ENCODE assay signal across 15 mouse cellular contexts in genomic region chr7:28353267-28353666, GRCm38 (mm10). TPM values are rescaled to one million over a fixed set of nuclear protein-coding genes. Genes with fewer than 3 reads are reported as not detected.
DNase-seq lines count a peak whose midpoint lies in the region; ATAC-seq and TF ChIP-seq lines count a peak whose summit lies in the region.
"Had no signal": no experiment of that assay in that cellular context is flagged by ENCODE, and none has a peak within 500 bp of the region (broad histone marks: within the 10 kb centered on the region; RNA-seq: fewer than 3 reads in every experiment).

No protein-coding gene starts in this region.

- no peaks in the 10 kb centered on the region for H3K9me3 ChIP-seq in heart, embryonic 12.5 days (replicated peaks)
- H3K9me3 ChIP-seq in lung, embryonic 14.5 days (ENCODE audit: low read depth, low read length) = no peaks in the 10 kb centered on the region
- no peaks in the 10 kb centered on the region for H3K9me3 ChIP-seq in ES-Bruce4 (replicated peaks; ENCODE audit: control insufficient read depth, insufficient read depth, low read length, poor library complexity, severe bottlenecking)
- no peaks in the 10 kb centered on the region for H3K9me3 ChIP-seq in liver, embryonic 13.5 days (replicated peaks)
- no peaks in the 10 kb centered on the region for H3K9me3 ChIP-seq in limb, embryonic 10.5 days (replicated peaks)
- H3K9me3 ChIP-seq: embryonic facial prominence, embryonic 13.5 days; forebrain, embryonic 15.5 days; limb, embryonic 15.5 days; midbrain, embryonic 10.5 days had no signal

- no peak overlapping the region for H3K4me2 ChIP-seq in heart, embryonic 12.5 days
- H3K4me2 ChIP-seq in lung, embryonic 14.5 days = no peak overlapping the region
- H3K4me2 ChIP-seq in liver, embryonic 13.5 days = peak overlapping the region; percentile 10; the same call in 1 of the 2 replicates
- H3K4me2 ChIP-seq: embryonic facial prominence, embryonic 13.5 days; forebrain, embryonic 15.5 days; limb, embryonic 15.5 days had no signal

- peaks cover 12% of the 10 kb centered on the region for H3K4me1 ChIP-seq in heart, adult 2 months (ENCODE audit: control insufficient read depth, insufficient read depth, low read length)
- peaks cover 39% of the 10 kb centered on the region for H3K4me1 ChIP-seq in heart, embryonic 12.5 days (replicated peaks)
- H3K4me1 ChIP-seq in lung, embryonic 14.5 days (ENCODE audit: insufficient read depth) = peaks cover 18% of the 10 kb centered on the region
- H3K4me1 ChIP-seq in ES-Bruce4 (ENCODE audit: control insufficient read depth, insufficient read depth, low read length) = peaks cover 3% of the 10 kb centered on the region
- H3K4me1 ChIP-seq in liver, embryonic 13.5 days (replicated peaks) = peaks cover 63% of the 10 kb centered on the region
- peaks cover 43% of the 10 kb centered on the region for H3K4me1 ChIP-seq in limb, embryonic 10.5 days

- no peak for TF ChIP-seq EP300 in heart, adult 2 months (IDR thresholded peaks at IDR 0.05; ENCODE audit: insufficient read depth, low read depth, low read length)
- no peak for TF ChIP-seq EP300 in ES-Bruce4 (IDR thresholded peaks at IDR 0.05; ENCODE audit: insufficient read depth, low read depth, low read length)

- H3K79me2 ChIP-seq in heart, adult 2 months (replicated peaks; ENCODE audit: control insufficient read depth, insufficient read depth, low read length) = 0 out of 2 replicates have a peak, but pooled peaks cover 3% of the 10 kb centered on the region

- H3K27me3 ChIP-seq in heart, adult 2 months (ENCODE audit: control insufficient read depth, insufficient read depth, low read length) = no peaks in the 10 kb centered on the region
- H3K27me3 ChIP-seq in heart, embryonic 12.5 days (replicated peaks) = no peaks in the 10 kb centered on the region
- H3K27me3 ChIP-seq in lung, embryonic 14.5 days (ENCODE audit: insufficient read depth, low read length) = no peaks in the 10 kb centered on the region
- H3K27me3 ChIP-seq in ES-Bruce4 (ENCODE audit: control insufficient read depth, insufficient read depth, low read length, poor library complexity, severe bottlenecking) = no peaks in the 10 kb centered on the region
- H3K27me3 ChIP-seq in liver, embryonic 13.5 days = no peaks in the 10 kb centered on the region
- no peaks in the 10 kb centered on the region for H3K27me3 ChIP-seq in limb, embryonic 10.5 days (ENCODE audit: low read depth, poor library complexity, severe bottlenecking)
- H3K27me3 ChIP-seq: embryonic facial prominence, embryonic 13.5 days; forebrain, embryonic 15.5 days; limb, embryonic 15.5 days had no signal

- no peak for ATAC-seq in heart, embryonic 12.5 days (ENCODE audit: insufficient number of reproducible peaks, low FRiP score)
- no peak for ATAC-seq in lung, embryonic 14.5 days (ENCODE audit: insufficient read depth)
- ATAC-seq in liver, embryonic 13.5 days (ENCODE audit: low read depth) = no peak
- ATAC-seq: forebrain, embryonic 15.5 days; hindbrain, embryonic 16.5 days had no signal

- H3K4me3 ChIP-seq in heart, adult 2 months = no peak overlapping the region
- H3K4me3 ChIP-seq in heart, embryonic 12.5 days = no peak overlapping the region
- H3K4me3 ChIP-seq in lung, embryonic 14.5 days (ENCODE audit: low read depth, low read length) = no peak overlapping the region
- H3K4me3 ChIP-seq in ES-Bruce4 (ENCODE audit: low read depth, low read length) = no peak overlapping the region
- no peak overlapping the region for H3K4me3 ChIP-seq in liver, embryonic 13.5 days (replicated peaks)
- no peak overlapping the region for H3K4me3 ChIP-seq in limb, embryonic 10.5 days
- H3K4me3 ChIP-seq: embryonic facial prominence, embryonic 13.5 days; forebrain, embryonic 15.5 days; limb, embryonic 15.5 days; midbrain, embryonic 10.5 days had no signal

- TF ChIP-seq POLR2A in heart, adult 2 months (IDR thresholded peaks at IDR 0.05; ENCODE audit: insufficient read depth, low read depth, low read length) = no peak
- no peak for TF ChIP-seq POLR2A in ES-Bruce4 (IDR thresholded peaks at IDR 0.05; ENCODE audit: insufficient read depth, low read length)

- 78% methylated on average over 2 of the region's 2 CpGs for WGBS in heart, adult 2 months
- 96% methylated on average over 2 of the region's 2 CpGs for WGBS in heart, embryonic 12.5 days
- WGBS in lung, embryonic 14.5 days = 85% methylated on average over 2 of the region's 2 CpGs
- WGBS in liver, embryonic 13.5 days (ENCODE audit: insufficient replicate concordance) = 96% methylated on average over 2 of the region's 2 CpGs
- 100% methylated on average over 2 of the region's 2 CpGs for WGBS in limb, embryonic 10.5 days

- H3K27ac ChIP-seq in heart, adult 2 months = no peak overlapping the region
- no peak overlapping the region for H3K27ac ChIP-seq in heart, embryonic 12.5 days (ENCODE audit: poor library complexity, severe bottlenecking)
- no peak overlapping the region for H3K27ac ChIP-seq in lung, embryonic 14.5 days (ENCODE audit: low read depth)
- H3K27ac ChIP-seq in ES-Bruce4 (ENCODE audit: insufficient read depth, low read length) = peak overlapping the region; percentile 28; the same call in 1 of the 2 replicates
- H3K27ac ChIP-seq in liver, embryonic 13.5 days = peak overlapping the region; percentile 54
- H3K27ac ChIP-seq in limb, embryonic 10.5 days = no peak overlapping the region
- H3K27ac ChIP-seq: embryonic facial prominence, embryonic 13.5 days; forebrain, embryonic 15.5 days; limb, embryonic 15.5 days; midbrain, embryonic 10.5 days had no signal

- no peak for DNase-seq in heart, adult 2 months
- no peak for DNase-seq in lung, embryonic 14.5 days
- DNase-seq in lung, postnatal 14 days = no peak
- DNase-seq in liver, embryonic 13.5 days = no peak
- no peak for DNase-seq in ovary, adult 18-20 months (ENCODE audit: low spot score)
- no peak for DNase-seq in limb, embryonic 10.5 days (ENCODE audit: low spot score)
- DNase-seq: adrenal gland, postnatal 14 days; gastrocnemius, postnatal 10 days had no signal

- 0 out of 2 replicates have a peak, but pooled peaks have one; percentile 23 for TF ChIP-seq CTCF in heart, adult 2 months (IDR thresholded peaks at IDR 0.05)
- peak; percentile 16; the same call in 1 of the 2 replicates for TF ChIP-seq CTCF in lung, embryonic 14.5 days (IDR thresholded peaks at IDR 0.05; ENCODE audit: low read depth)
- no peak for TF ChIP-seq CTCF in ES-Bruce4 (IDR thresholded peaks at IDR 0.05; ENCODE audit: low read depth, low read length)

- no peak overlapping the region for H3K9ac ChIP-seq in heart, adult 2 months (ENCODE audit: low read depth, low read length)
- H3K9ac ChIP-seq in heart, embryonic 12.5 days = no peak overlapping the region
- no peak overlapping the region for H3K9ac ChIP-seq in lung, embryonic 14.5 days
- peak overlapping the region; percentile 22; the same call in 1 of the 2 replicates for H3K9ac ChIP-seq in ES-Bruce4 (ENCODE audit: low read depth, poor library complexity, severe bottlenecking)
- no peak overlapping the region for H3K9ac ChIP-seq in liver, embryonic 13.5 days
- H3K9ac ChIP-seq: embryonic facial prominence, embryonic 13.5 days; forebrain, embryonic 15.5 days; limb, embryonic 15.5 days had no signal

- H3K36me3 ChIP-seq in heart, adult 2 months (ENCODE audit: control insufficient read depth, insufficient read depth, low read length) = peaks cover 5% of the 10 kb centered on the region; the same call in 1 of the 2 replicates
- H3K36me3 ChIP-seq in heart, embryonic 12.5 days = peaks cover 33% of the 10 kb centered on the region
- peaks cover 37% of the 10 kb centered on the region for H3K36me3 ChIP-seq in lung, embryonic 14.5 days (ENCODE audit: insufficient read depth)
- H3K36me3 ChIP-seq in ES-Bruce4 (ENCODE audit: control insufficient read depth, insufficient read depth, low read length, poor library complexity, severe bottlenecking) = peaks cover 32% of the 10 kb centered on the region
- H3K36me3 ChIP-seq in liver, embryonic 13.5 days = peaks cover 39% of the 10 kb centered on the region
- peaks cover 47% of the 10 kb centered on the region for H3K36me3 ChIP-seq in limb, embryonic 10.5 days

- intact Hi-C loops in heart, adult 2 months (cut with DNase I) = no loop called here

RNA-seq across cellular contexts. Expression of gene Rps16, which starts 2.8 kb away (rescaled TPM):
- total RNA-seq in heart, adult 2 months (2021) = 100 to 1,000 TPM; 496 to 556 TPM
- 312 and 411 TPM in 2 replicates for polyA plus RNA-seq in heart, adult 2 months (2012; rRNA removed)
- polyA plus RNA-seq in heart, embryonic 12.5 days (2016; fragmentation: Nextera tagmentation; extraction: Ambion mirVana) = 629 and 630 TPM in 2 replicates
- polyA plus RNA-seq in lung, embryonic 14.5 days (2014; fragmentation: Nextera tagmentation; extraction: Ambion mirVana) = 1,310 and 1,324 TPM in 2 replicates
- 1,972 and 2,086 TPM in 2 replicates for polyA plus RNA-seq in ES-Bruce4 (2011; ENCODE audit: insufficient read depth, insufficient read length, low read depth, missing spikeins)
- polyA plus RNA-seq in liver, embryonic 13.5 days (2015; fragmentation: Nextera tagmentation; extraction: Ambion mirVana) = 937 and 964 TPM in 2 replicates
- 972 and 1,174 TPM in 2 replicates for polyA plus RNA-seq in limb, embryonic 10.5 days (2016; fragmentation: Nextera tagmentation; extraction: Ambion mirVana)

RNA-seq across cellular contexts. Expression of gene Supt5, which starts 14.7 kb away (rescaled TPM):
- 10 to 100 TPM; 52.5 to 59.9 TPM for total RNA-seq in heart, adult 2 months (2021)
- polyA plus RNA-seq in heart, adult 2 months (2012; rRNA removed) = 64.3 and 72.4 TPM in 2 replicates
- polyA plus RNA-seq in heart, embryonic 12.5 days (2016; fragmentation: Nextera tagmentation; extraction: Ambion mirVana) = 73.4 and 76.7 TPM in 2 replicates
- 73.5 and 77.5 TPM in 2 replicates for polyA plus RNA-seq in lung, embryonic 14.5 days (2014; fragmentation: Nextera tagmentation; extraction: Ambion mirVana)
- polyA plus RNA-seq in ES-Bruce4 (2011; ENCODE audit: insufficient read depth, insufficient read length, low read depth, missing spikeins) = 98.4 and 101 TPM in 2 replicates
- polyA plus RNA-seq in liver, embryonic 13.5 days (2015; fragmentation: Nextera tagmentation; extraction: Ambion mirVana) = 35.2 and 42.8 TPM in 2 replicates
- polyA plus RNA-seq in limb, embryonic 10.5 days (2016; fragmentation: Nextera tagmentation; extraction: Ambion mirVana) = 123 and 124 TPM in 2 replicates

RNA-seq across cellular contexts. Expression of gene Plekhg2, which starts 19.1 kb away (rescaled TPM):
- total RNA-seq in heart, adult 2 months (2021) = 10 to 100 TPM; 10.4 to 14.3 TPM
- polyA plus RNA-seq in heart, adult 2 months (2012; rRNA removed) = 15.9 and 16.3 TPM in 2 replicates
- 58.0 and 65.3 TPM in 2 replicates for polyA plus RNA-seq in heart, embryonic 12.5 days (2016; fragmentation: Nextera tagmentation; extraction: Ambion mirVana)
- polyA plus RNA-seq in lung, embryonic 14.5 days (2014; fragmentation: Nextera tagmentation; extraction: Ambion mirVana) = 74.1 and 75.1 TPM in 2 replicates
- polyA plus RNA-seq in ES-Bruce4 (2011; ENCODE audit: insufficient read depth, insufficient read length, low read depth, missing spikeins) = 85.5 and 90.1 TPM in 2 replicates
- polyA plus RNA-seq in liver, embryonic 13.5 days (2015; fragmentation: Nextera tagmentation; extraction: Ambion mirVana) = 4.9 and 5.0 TPM in 2 replicates
- polyA plus RNA-seq in limb, embryonic 10.5 days (2016; fragmentation: Nextera tagmentation; extraction: Ambion mirVana) = 90.5 and 118 TPM in 2 replicates

RNA-seq across cellular contexts. Expression of gene Zfp36, which starts 26.8 kb away (rescaled TPM):
- total RNA-seq in heart, adult 2 months (2021) = 10 to 100 TPM; 19.4 to 26.3 TPM
- 26.1 and 28.2 TPM in 2 replicates for polyA plus RNA-seq in heart, adult 2 months (2012; rRNA removed)
- 15.9 and 16.5 TPM in 2 replicates for polyA plus RNA-seq in heart, embryonic 12.5 days (2016; fragmentation: Nextera tagmentation; extraction: Ambion mirVana)
- polyA plus RNA-seq in lung, embryonic 14.5 days (2014; fragmentation: Nextera tagmentation; extraction: Ambion mirVana) = 12.9 and 13.2 TPM in 2 replicates
- 25.7 and 26.0 TPM in 2 replicates for polyA plus RNA-seq in ES-Bruce4 (2011; ENCODE audit: insufficient read depth, insufficient read length, low read depth, missing spikeins)
- polyA plus RNA-seq in liver, embryonic 13.5 days (2015; fragmentation: Nextera tagmentation; extraction: Ambion mirVana) = 4.7 and 6.3 TPM in 2 replicates
- polyA plus RNA-seq in limb, embryonic 10.5 days (2016; fragmentation: Nextera tagmentation; extraction: Ambion mirVana) = 7.5 and 7.9 TPM in 2 replicates

RNA-seq across cellular contexts. Expression of gene Med29, which starts 39.2 kb away (rescaled TPM):
- total RNA-seq in heart, adult 2 months (2021) = 10 to 100 TPM; 20.8 to 21.5 TPM
- polyA plus RNA-seq in heart, adult 2 months (2012; rRNA removed) = 48.8 and 50.4 TPM in 2 replicates
- polyA plus RNA-seq in heart, embryonic 12.5 days (2016; fragmentation: Nextera tagmentation; extraction: Ambion mirVana) = 45.4 and 46.5 TPM in 2 replicates
- 45.9 and 49.1 TPM in 2 replicates for polyA plus RNA-seq in lung, embryonic 14.5 days (2014; fragmentation: Nextera tagmentation; extraction: Ambion mirVana)
- polyA plus RNA-seq in ES-Bruce4 (2011; ENCODE audit: insufficient read depth, insufficient read length, low read depth, missing spikeins) = 16.6 and 18.1 TPM in 2 replicates
- polyA plus RNA-seq in liver, embryonic 13.5 days (2015; fragmentation: Nextera tagmentation; extraction: Ambion mirVana) = 28.1 and 31.8 TPM in 2 replicates
- polyA plus RNA-seq in limb, embryonic 10.5 days (2016; fragmentation: Nextera tagmentation; extraction: Ambion mirVana) = 65.1 and 67.0 TPM in 2 replicates

Comparison
In these comparisons a context has a peak if more than half of its experiments do, and no peak if none do; other contexts are left out.
1. H3K27ac ChIP-seq: peak in ES-Bruce4 (single experiment) and liver, embryonic 13.5 days (single experiment); none in heart, adult 2 months (single experiment), heart, embryonic 12.5 days (single experiment), lung, embryonic 14.5 days (single experiment) and limb, embryonic 10.5 days (single experiment).